Mouse (Mus musculus): ENCODE measurements at regions not wholly inside any gene's neighbourhood (a gene's known extent, or its start where the extent isn't known, plus 50 kb on each side); places are given as distances from the start of the nearest gene placed in this dataset.

- no peak overlapping the region for H3K9ac ChIP-seq (ENCODE audit: low read depth, low read length, severe bottlenecking)
- H3K36me3 ChIP-seq (ENCODE audit: control insufficient read depth, insufficient read depth, low read length), result no peaks in the 10 kb centered on the region
- ATAC-seq (ENCODE audit: low FRiP score, low read depth) (no peak), DNase-seq (ENCODE audit: low spot score) (no peak)
- 67% methylated on average over 7 of the region's 7 CpGs for WGBS
- H3K9me3 ChIP-seq (ENCODE audit: control insufficient read depth, low read length), result no peaks in the 10 kb centered on the region
- no peak overlapping the region for H3K4me2 ChIP-seq (replicated peaks; ENCODE audit: low read depth, low read length, severe bottlenecking)
- TF ChIP-seq POLR2A (IDR thresholded peaks at IDR 0.05; ENCODE audit: borderline replicate concordance, extremely low read depth, insufficient read depth, insufficient read length), result no peak
- H3K27ac ChIP-seq (replicated peaks; ENCODE audit: low read depth, low read length), result no peak overlapping the region
- H3K4me1 ChIP-seq (ENCODE audit: control insufficient read depth, insufficient read depth, low read length), result peaks cover 19% of the 10 kb centered on the region
- no peak overlapping the region for H3K4me3 ChIP-seq (replicated peaks; ENCODE audit: low read length)
- no peaks in the 10 kb centered on the region for H3K27me3 ChIP-seq (ENCODE audit: control insufficient read depth, insufficient read depth, low read length)
Observed at GRCm38 (mm10) chr10:117524101-117524500, 105.2 kb upstream of the Cpm start.

- H3K9me3 ChIP-seq (ENCODE audit: control insufficient read depth, low read length), result no peaks in the 10 kb centered on the region
- DNase-seq (ENCODE audit: low spot score) (no peak), ATAC-seq (ENCODE audit: low FRiP score, low read depth) (no peak)
- H3K4me1 ChIP-seq (ENCODE audit: control insufficient read depth, insufficient read depth, low read length), result peaks cover 19% of the 10 kb centered on the region
- 90% methylated on average over 10 of the region's 10 CpGs for WGBS
- H3K9ac ChIP-seq (ENCODE audit: low read depth, low read length, severe bottlenecking), result no peak overlapping the region
- H3K27me3 ChIP-seq (ENCODE audit: control insufficient read depth, insufficient read depth, low read length), result no peaks in the 10 kb centered on the region
- H3K27ac ChIP-seq (replicated peaks; ENCODE audit: low read depth, low read length), result no peak overlapping the region
- no peak overlapping the region for H3K4me2 ChIP-seq (replicated peaks; ENCODE audit: low read depth, low read length, severe bottlenecking)
- H3K36me3 ChIP-seq (ENCODE audit: control insufficient read depth, insufficient read depth, low read length), result no peaks in the 10 kb centered on the region
- no peak overlapping the region for H3K4me3 ChIP-seq (replicated peaks; ENCODE audit: low read length)
- no peak for TF ChIP-seq POLR2A (IDR thresholded peaks at IDR 0.05; ENCODE audit: borderline replicate concordance, extremely low read depth, insufficient read depth, insufficient read length)
Observed at GRCm38 (mm10) chr10:117522906-117523829, 106.1 kb upstream of the Cpm start.

GRCm38 (mm10) chr10:117522373-117522772 is 106.9 kb upstream of the Cpm start:
- H3K4me2 ChIP-seq (replicated peaks; ENCODE audit: low read depth, low read length, severe bottlenecking), result no peak overlapping the region
- ATAC-seq (ENCODE audit: low FRiP score, low read depth), result no peak
- H3K27ac ChIP-seq (replicated peaks; ENCODE audit: low read depth, low read length), result no peak overlapping the region

GRCm38 (mm10) chr10:117521315-117522270 is 107.7 kb upstream of the Cpm start:
- peak; percentile 38; the same call in 1 of the 2 replicates for ATAC-seq (ENCODE audit: low FRiP score, low read depth)
- Histone ChIP-seq H3K4me1 (ENCODE audit: control insufficient read depth, insufficient read depth, low read length) (peaks cover 25% of the 10 kb centered on the region), H3K9ac (ENCODE audit: low read depth, low read length, severe bottlenecking) (no peak overlapping the region), H3K27me3 (ENCODE audit: control insufficient read depth, insufficient read depth, low read length) (no peaks in the 10 kb centered on the region), H3K27ac (replicated peaks; ENCODE audit: low read depth, low read length) (peak overlapping the region; percentile 13; the same call in 1 of the 2 replicates), H3K4me3 (replicated peaks; ENCODE audit: low read length) (no peak overlapping the region), H3K36me3 (ENCODE audit: control insufficient read depth, insufficient read depth, low read length) (no peaks in the 10 kb centered on the region), H3K4me2 (replicated peaks; ENCODE audit: low read depth, low read length, severe bottlenecking) (no peak overlapping the region), H3K9me3 (ENCODE audit: control insufficient read depth, low read length) (no peaks in the 10 kb centered on the region)
- TF ChIP-seq POLR2A (IDR thresholded peaks at IDR 0.05; ENCODE audit: borderline replicate concordance, extremely low read depth, insufficient read depth, insufficient read length), result no peak
- DNase-seq (ENCODE audit: low spot score), result peak; percentile 56
- 27% methylated on average over 23 of the region's 23 CpGs for WGBS

More at GRCm38 (mm10) chr10:117522373-117522772, 106.9 kb upstream of the Cpm start:
- 77% methylated on average over 3 of the region's 3 CpGs for WGBS
- no peak for DNase-seq (ENCODE audit: low spot score)
- Histone ChIP-seq H3K9ac (ENCODE audit: low read depth, low read length, severe bottlenecking) (no peak overlapping the region), H3K9me3 (ENCODE audit: control insufficient read depth, low read length) (no peaks in the 10 kb centered on the region), H3K4me1 (ENCODE audit: control insufficient read depth, insufficient read depth, low read length) (peaks cover 24% of the 10 kb centered on the region), H3K27me3 (ENCODE audit: control insufficient read depth, insufficient read depth, low read length) (no peaks in the 10 kb centered on the region), H3K36me3 (ENCODE audit: control insufficient read depth, insufficient read depth, low read length) (no peaks in the 10 kb centered on the region), H3K4me3 (replicated peaks; ENCODE audit: low read length) (no peak overlapping the region)
- no peak for TF ChIP-seq POLR2A (IDR thresholded peaks at IDR 0.05; ENCODE audit: borderline replicate concordance, extremely low read depth, insufficient read depth, insufficient read length)

Data from limb, embryonic 14.5 days (tissue).